Mouse (Mus musculus): Measurements from ENCODE around the gene Sept10. TPM values are rescaled to one million over a fixed set of nuclear protein-coding genes. Genes with fewer than 3 reads are reported as not detected.
A peak's percentile ranks its signal among the peaks of the same experiment; 100 is the strongest.

Sept10 gene
- total and polyA plus RNA-seq, 2 experiments from 2014 or later: 7.3 to 8.4 TPM

GRCm38 (mm10) chr10:59223890-59224289, 2.2 kb upstream of the Sept10 start:
- peaks cover 4% of the 10 kb centered on the region; the same call in 1 of the 2 replicates for H3K4me1 ChIP-seq (ENCODE audit: insufficient read depth, low read length)
- H3K4me3 ChIP-seq (ENCODE audit: low read depth, low read length): peak overlapping the region; percentile 87; the same call in 1 of the 2 replicates
- no peak for TF ChIP-seq CTCF (IDR thresholded peaks at IDR 0.05)

GRCm38 (mm10) chr10:59223301-59223700, 1.7 kb upstream of the Sept10 start:
- H3K36me3 ChIP-seq (ENCODE audit: insufficient read depth, low read length): no peaks in the 10 kb centered on the region
- no peaks in the 10 kb centered on the region for H3K9me3 ChIP-seq (ENCODE audit: low read length)
- H3K4me3 ChIP-seq (ENCODE audit: low read depth, low read length): peak overlapping the region; percentile 87
- peaks cover 4% of the 10 kb centered on the region; the same call in 1 of the 2 replicates for H3K4me1 ChIP-seq (ENCODE audit: insufficient read depth, low read length)
- ATAC-seq (ENCODE audit: low FRiP score) (no peak), DNase-seq (ENCODE audit: low spot score) (no peak)
- peak overlapping the region; percentile 79 for H3K4me2 ChIP-seq (ENCODE audit: low read depth, low read length, poor library complexity, severe bottlenecking)
- no peak for TF ChIP-seq CTCF (IDR thresholded peaks at IDR 0.05)
- no peak overlapping the region for H3K27ac ChIP-seq (ENCODE audit: low read depth, low read length)
- WGBS: 41% methylated on average over 14 of the region's 14 CpGs
- peak overlapping the region; percentile 91 for H3K9ac ChIP-seq (replicated peaks; ENCODE audit: low read length, poor library complexity, severe bottlenecking)
- H3K27me3 ChIP-seq (ENCODE audit: insufficient read depth, low read length): no peaks in the 10 kb centered on the region

More at GRCm38 (mm10) chr10:59223890-59224289, 2.2 kb upstream of the Sept10 start:
- Histone ChIP-seq H3K4me2 (ENCODE audit: low read depth, low read length, poor library complexity, severe bottlenecking) (peak overlapping the region; percentile 79), H3K9me3 (ENCODE audit: low read length) (no peaks in the 10 kb centered on the region), H3K36me3 (ENCODE audit: insufficient read depth, low read length) (no peaks in the 10 kb centered on the region), H3K9ac (replicated peaks; ENCODE audit: low read length, poor library complexity, severe bottlenecking) (no peak overlapping the region), H3K27me3 (ENCODE audit: insufficient read depth, low read length) (no peaks in the 10 kb centered on the region), H3K27ac (ENCODE audit: low read depth, low read length) (no peak overlapping the region)
- WGBS: 55% methylated on average over 4 of the region's 4 CpGs
- ATAC-seq (ENCODE audit: low FRiP score) (no peak), DNase-seq (ENCODE audit: low spot score) (no peak)

GRCm38 (mm10) chr10:59222271-59223101, 839 bp upstream of the Sept10 start:
- Histone ChIP-seq H3K4me2 (ENCODE audit: low read depth, low read length, poor library complexity, severe bottlenecking) (peak overlapping the region; percentile 79), H3K4me3 (ENCODE audit: low read depth, low read length) (peak overlapping the region; percentile 87), H3K9me3 (ENCODE audit: low read length) (no peaks in the 10 kb centered on the region), H3K9ac (replicated peaks; ENCODE audit: low read length, poor library complexity, severe bottlenecking) (peak overlapping the region; percentile 91), H3K4me1 (ENCODE audit: insufficient read depth, low read length) (peaks cover 4% of the 10 kb centered on the region; the same call in 1 of the 2 replicates), H3K27me3 (ENCODE audit: insufficient read depth, low read length) (no peaks in the 10 kb centered on the region), H3K36me3 (ENCODE audit: insufficient read depth, low read length) (no peaks in the 10 kb centered on the region), H3K27ac (ENCODE audit: low read depth, low read length) (peak overlapping the region; percentile 87)
- DNase-seq (ENCODE audit: low spot score) (peak; percentile 28), ATAC-seq (ENCODE audit: low FRiP score) (peak; percentile 41; the same call in 1 of the 2 replicates)
- 3% methylated on average over 49 of the region's 49 CpGs for WGBS
- no peak for TF ChIP-seq CTCF (IDR thresholded peaks at IDR 0.05)

- Histone ChIP-seq H3K4me1 (ENCODE audit: insufficient read depth, low read length) (peaks cover 4% of the 10 kb centered on the region; the same call in 1 of the 2 replicates), H3K27ac (ENCODE audit: low read depth, low read length) (peak overlapping the region; percentile 87), H3K36me3 (ENCODE audit: insufficient read depth, low read length) (no peaks in the 10 kb centered on the region), H3K27me3 (ENCODE audit: insufficient read depth, low read length) (no peaks in the 10 kb centered on the region), H3K9me3 (ENCODE audit: low read length) (no peaks in the 10 kb centered on the region), H3K4me2 (ENCODE audit: low read depth, low read length, poor library complexity, severe bottlenecking) (peak overlapping the region; percentile 79), H3K4me3 (ENCODE audit: low read depth, low read length) (peak overlapping the region; percentile 87), H3K9ac (replicated peaks; ENCODE audit: low read length, poor library complexity, severe bottlenecking) (peak overlapping the region; percentile 91)
- DNase-seq (ENCODE audit: low spot score): peak; percentile 54
- 1% methylated on average over 39 of the region's 39 CpGs for WGBS
- ATAC-seq (ENCODE audit: low FRiP score): no peak; the same call in 1 of the 2 replicates
- no peak for TF ChIP-seq CTCF (IDR thresholded peaks at IDR 0.05)
Observed at GRCm38 (mm10) chr10:59220824-59221472, 699 bp downstream of the Sept10 start.

GRCm38 (mm10) chr10:59200011-59200410, 21.6 kb downstream of the Sept10 start:
- Histone ChIP-seq H3K9me3 (ENCODE audit: low read length) (no peaks in the 10 kb centered on the region), H3K4me1 (ENCODE audit: insufficient read depth, low read length) (no peaks in the 10 kb centered on the region), H3K36me3 (ENCODE audit: insufficient read depth, low read length) (no peaks in the 10 kb centered on the region), H3K4me2 (ENCODE audit: low read depth, low read length, poor library complexity, severe bottlenecking) (no peak overlapping the region), H3K27ac (ENCODE audit: low read depth, low read length) (no peak overlapping the region), H3K4me3 (ENCODE audit: low read depth, low read length) (no peak overlapping the region), H3K9ac (replicated peaks; ENCODE audit: low read length, poor library complexity, severe bottlenecking) (no peak overlapping the region), H3K27me3 (ENCODE audit: insufficient read depth, low read length) (no peaks in the 10 kb centered on the region)
- no peak for ATAC-seq (ENCODE audit: low FRiP score)
- DNase-seq (ENCODE audit: low spot score): no peak
- TF ChIP-seq CTCF (IDR thresholded peaks at IDR 0.05): no peak

GRCm38 (mm10) chr10:59196763-59197162, 24.9 kb downstream of the Sept10 start:
- H3K4me2 ChIP-seq (ENCODE audit: low read depth, low read length, poor library complexity, severe bottlenecking): no peak overlapping the region
- 96% methylated on average over 3 of the region's 3 CpGs for WGBS
- no peak for TF ChIP-seq CTCF (IDR thresholded peaks at IDR 0.05)
- H3K4me3 ChIP-seq (ENCODE audit: low read depth, low read length): no peak overlapping the region
- H3K27ac ChIP-seq (ENCODE audit: low read depth, low read length): no peak overlapping the region
- no peaks in the 10 kb centered on the region for H3K4me1 ChIP-seq (ENCODE audit: insufficient read depth, low read length)
- ATAC-seq (ENCODE audit: low FRiP score) (no peak), DNase-seq (ENCODE audit: low spot score) (no peak)
- no peaks in the 10 kb centered on the region for H3K36me3 ChIP-seq (ENCODE audit: insufficient read depth, low read length)
- no peaks in the 10 kb centered on the region for H3K9me3 ChIP-seq (ENCODE audit: low read length)
- no peak overlapping the region for H3K9ac ChIP-seq (replicated peaks; ENCODE audit: low read length, poor library complexity, severe bottlenecking)
- no peaks in the 10 kb centered on the region for H3K27me3 ChIP-seq (ENCODE audit: insufficient read depth, low read length)

All from midbrain, postnatal 0 days (tissue).